Mouse (Mus musculus) forebrain, embryonic 16.5 days (tissue): ENCODE measurements around the gene Ptk7. TPM values are rescaled to one million over a fixed set of nuclear protein-coding genes. Genes with fewer than 3 reads are reported as not detected.

Source experiments
- ATAC-seq: fragments of 200-750 bp; cut with Nextera tagmentation; 2 replicates; pipeline ENCODE4 v1.8.0; 2017; ENCODE audit warnings: mild to moderate bottlenecking, moderate library complexity
- H3K27ac ChIP-seq: fragments of 300-500 bp; sonication (generic); 2 replicates; pipeline ENCODE4 v1.5.1; 2014; ENCODE audit warnings: low read length, control low read depth
- H3K27me3 ChIP-seq: fragments of 300-500 bp; sonication (generic); replicated peaks from 2 replicates; pipeline ENCODE4 v1.6.1; 2014; ENCODE audit warnings: low read length; ENCODE audit not compliant: control insufficient read depth, insufficient read depth
- H3K36me3 ChIP-seq: fragments of 300-500 bp; sonication (generic); 2 replicates; pipeline ENCODE4 v1.6.1; 2014; ENCODE audit not compliant: control insufficient read depth, insufficient read depth
- H3K4me1 ChIP-seq: fragments of 300-500 bp; sonication (generic); replicated peaks from 2 replicates; pipeline ENCODE4 v1.6.1; 2014; ENCODE audit warnings: low read length; ENCODE audit not compliant: control insufficient read depth, insufficient read depth
- H3K4me2 ChIP-seq: fragments of 300-500 bp; sonication (generic); 2 replicates; pipeline ENCODE4 v1.6.1; 2014; ENCODE audit warnings: mild to moderate bottlenecking, low read length, control low read depth
- H3K4me3 ChIP-seq: fragments of 300-500 bp; sonication (generic); replicated peaks from 2 replicates; pipeline ENCODE4 v1.5.1; 2014; ENCODE audit warnings: mild to moderate bottlenecking, low read length, control low read depth
- H3K9ac ChIP-seq: fragments of 300-500 bp; sonication (generic); replicated peaks from 2 replicates; pipeline ENCODE4 v1.6.1; 2014; ENCODE audit warnings: low read depth, low read length, control low read depth
- H3K9me3 ChIP-seq: fragments of 300-500 bp; sonication (generic); 2 replicates; pipeline ENCODE4 v1.6.1; 2016; ENCODE audit warnings: low read length; ENCODE audit not compliant: control insufficient read depth
- WGBS: fragments of 180-500 bp; shearing (Covaris S2); extraction: QIAGEN DNeasy Blood & Tissue Kit; methylation state at CpG from one replicate; pipeline ENCODE4 v1.1.7; 2014; 5-methylcytosine and 5-hydroxymethylcytosine counted together
- polyA plus RNA-seq: library from polyadenylated mRNA; unstranded; fragments of >200 nt; fragmentation: Nextera tagmentation; extraction: Ambion mirVana; gene quantifications from 2 replicates; pipeline ENCODE4 v1.2.1, GENCODE M21; 2015

Gene Ptk7
- polyA plus RNA-seq, 1 experiment from 2014 or later = 33.9 TPM

DNA sequence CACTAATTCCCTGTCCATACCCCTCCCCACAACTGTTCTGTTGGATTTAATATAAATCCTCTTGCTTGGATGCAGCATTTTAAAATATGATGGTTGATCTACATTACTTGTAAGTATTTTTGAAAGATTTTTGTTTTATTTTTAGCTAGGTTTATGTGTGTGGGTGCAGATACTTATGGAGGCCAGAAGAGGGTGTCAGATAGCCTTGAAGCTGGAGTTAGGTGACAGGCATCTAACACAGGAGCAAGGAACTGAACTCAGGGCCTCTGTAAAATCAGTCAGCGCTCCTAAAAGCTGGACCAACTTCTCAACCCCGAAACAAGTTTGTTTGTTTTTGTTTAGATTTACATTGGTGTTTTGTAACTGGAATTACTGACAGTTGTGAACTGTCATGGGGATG lies 28.7 kb downstream of the Ptk7 start:
- H3K4me2 ChIP-seq = no peak overlapping the region
- WGBS = 84% methylated on average over 2 of the region's 2 CpGs

DNA sequence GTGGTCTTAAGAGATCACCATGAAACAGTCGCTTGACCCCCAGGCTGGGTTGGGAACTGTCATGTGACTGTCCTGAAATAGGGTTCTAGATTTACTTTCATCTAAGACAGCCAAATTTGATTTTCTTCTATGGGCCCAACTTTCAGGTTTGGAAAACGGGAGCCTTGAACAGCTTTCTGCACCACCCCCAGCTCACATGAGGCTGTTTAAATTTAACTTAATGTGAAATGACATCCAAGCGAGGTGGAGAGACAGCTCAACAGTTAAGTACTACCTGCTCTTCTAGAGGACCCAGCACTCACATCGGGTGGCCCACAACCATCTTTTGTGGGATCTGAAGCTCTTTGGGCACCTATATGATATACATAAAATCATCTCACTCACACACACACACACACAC lies 30.3 kb downstream of the Ptk7 start:
- WGBS = 84% methylated on average over 4 of the region's 4 CpGs
- Histone ChIP-seq H3K4me3 (no peak overlapping the region), H3K27ac (no peak overlapping the region), H3K4me2 (no peak overlapping the region), H3K27me3 (no peaks in the 10 kb centered on the region), H3K36me3 (no peaks in the 10 kb centered on the region), H3K9me3 (no peaks in the 10 kb centered on the region), H3K9ac (no peak overlapping the region), H3K4me1 (0 out of 2 replicates have a peak, but pooled peaks cover 3% of the 10 kb centered on the region)
- ATAC-seq = no peak

More for the DNA sequence above, 28.7 kb downstream of the Ptk7 start:
- no peaks in the 10 kb centered on the region for H3K27me3 ChIP-seq
- H3K4me3 ChIP-seq = no peak overlapping the region
- H3K9ac ChIP-seq = no peak overlapping the region
- peaks cover 8% of the 10 kb centered on the region; the same call in 1 of the 2 replicates for H3K4me1 ChIP-seq
- no peak overlapping the region for H3K27ac ChIP-seq
- H3K36me3 ChIP-seq = no peaks in the 10 kb centered on the region
- ATAC-seq = no peak
- H3K9me3 ChIP-seq = no peaks in the 10 kb centered on the region

DNA sequence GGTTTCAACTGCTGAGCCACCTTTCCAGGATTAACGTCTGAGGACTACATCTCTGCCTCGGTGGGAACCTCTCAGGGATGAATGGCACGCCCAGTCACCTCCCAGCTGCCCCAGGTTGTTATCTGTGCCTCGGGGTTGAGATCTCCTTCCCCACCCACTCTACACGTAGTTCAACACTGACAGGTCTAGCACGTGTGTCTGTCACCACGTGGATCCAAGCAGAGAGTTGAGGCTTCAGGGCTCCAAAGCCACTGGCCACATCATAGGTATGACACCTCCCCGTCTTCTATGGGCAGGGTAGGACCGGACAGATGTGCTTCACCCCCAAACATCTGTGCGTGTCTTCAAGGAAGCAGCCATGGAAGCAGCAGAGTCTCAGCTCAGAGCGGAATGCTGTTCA lies 31.3 kb downstream of the Ptk7 start:
- no peak overlapping the region for H3K9ac ChIP-seq
- no peak overlapping the region for H3K27ac ChIP-seq
- no peak overlapping the region for H3K4me2 ChIP-seq
- ATAC-seq = no peak
- WGBS = 96% methylated on average over 11 of the region's 11 CpGs
- no peak overlapping the region for H3K4me3 ChIP-seq
- H3K9me3 ChIP-seq = no peaks in the 10 kb centered on the region
- H3K4me1 ChIP-seq = peaks cover 4% of the 10 kb centered on the region
- no peaks in the 10 kb centered on the region for H3K36me3 ChIP-seq
- H3K27me3 ChIP-seq = no peaks in the 10 kb centered on the region

DNA sequence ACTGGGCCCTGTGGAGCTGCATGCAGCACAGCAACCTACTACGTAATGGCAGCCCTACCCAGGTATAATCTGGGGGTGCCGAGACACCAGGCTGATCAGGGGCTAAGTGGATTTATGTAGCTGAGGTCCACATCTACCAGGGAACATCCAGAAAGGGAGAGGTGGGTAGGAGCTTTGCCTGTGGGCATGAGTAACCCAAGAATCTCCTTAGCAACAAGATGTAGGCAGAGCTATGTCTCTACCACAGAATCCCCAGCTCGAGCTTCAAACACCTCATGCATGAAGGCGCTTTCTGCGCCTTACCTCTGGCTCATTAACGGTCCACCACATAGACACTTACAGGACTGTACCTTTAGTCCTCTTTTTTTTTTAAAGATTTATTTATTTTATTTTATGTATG lies 34.0 kb downstream of the Ptk7 start:
- no peak overlapping the region for H3K9ac ChIP-seq
- peaks cover 7% of the 10 kb centered on the region for H3K4me1 ChIP-seq
- no peaks in the 10 kb centered on the region for H3K27me3 ChIP-seq
- H3K36me3 ChIP-seq = no peaks in the 10 kb centered on the region
- no peak overlapping the region for H3K27ac ChIP-seq
- WGBS = 86% methylated on average over 6 of the region's 6 CpGs
- H3K9me3 ChIP-seq = no peaks in the 10 kb centered on the region
- H3K4me2 ChIP-seq = no peak overlapping the region
- ATAC-seq = no peak
- H3K4me3 ChIP-seq = no peak overlapping the region

DNA sequence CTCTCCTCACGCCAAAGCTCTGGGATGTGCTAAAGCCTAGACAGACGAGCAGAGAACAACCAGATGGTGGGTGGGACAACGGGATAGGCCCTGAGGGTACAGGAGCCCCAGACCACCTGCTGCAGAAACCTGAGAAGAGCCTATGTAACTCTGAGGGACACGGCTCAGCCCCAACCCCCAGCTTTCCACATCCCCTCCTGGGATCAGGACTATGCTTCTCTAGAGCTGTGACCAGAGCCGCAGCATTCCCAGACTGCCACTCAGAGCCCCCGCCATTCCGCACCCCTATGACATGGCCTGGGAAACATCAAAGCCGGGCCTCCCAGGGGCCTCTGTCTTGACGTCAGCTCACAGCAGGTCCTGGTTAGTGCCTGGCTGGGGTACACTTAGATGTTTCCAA lies 34.7 kb downstream of the Ptk7 start:
- Histone ChIP-seq H3K4me2 (no peak overlapping the region), H3K4me3 (no peak overlapping the region), H3K4me1 (peaks cover 7% of the 10 kb centered on the region), H3K36me3 (0 out of 2 replicates have a peak, but pooled peaks cover 2% of the 10 kb centered on the region), H3K9ac (no peak overlapping the region), H3K27me3 (no peaks in the 10 kb centered on the region), H3K27ac (no peak overlapping the region), H3K9me3 (no peaks in the 10 kb centered on the region)
- 0 out of 2 replicates have a peak, but pooled peaks have one; percentile 18 for ATAC-seq
- 50% methylated on average over 9 of the region's 9 CpGs for WGBS

DNA sequence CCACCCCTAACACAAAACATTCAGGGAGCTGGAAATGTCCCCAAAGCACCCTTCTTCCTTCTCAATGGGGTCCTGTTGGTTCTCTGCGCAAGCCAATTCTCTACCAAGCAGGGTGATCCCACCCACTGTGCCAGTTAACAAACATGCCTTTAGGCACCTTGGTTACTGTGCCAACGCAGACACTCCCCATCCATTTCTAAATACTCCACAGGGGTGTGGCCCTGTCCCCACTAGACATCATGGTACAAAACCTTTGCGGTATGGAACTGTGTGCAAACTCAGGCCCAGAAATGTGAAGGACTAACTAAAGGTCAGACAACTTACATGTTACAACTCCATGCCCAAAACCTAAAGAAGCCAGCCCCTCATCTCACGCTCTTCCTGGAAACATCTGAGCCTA lies 36.2 kb downstream of the Ptk7 start:
- no peaks in the 10 kb centered on the region for H3K27me3 ChIP-seq
- H3K4me2 ChIP-seq = no peak overlapping the region
- ATAC-seq = no peak
- no peak overlapping the region for H3K9ac ChIP-seq
- no peak overlapping the region for H3K4me3 ChIP-seq
- peaks cover 7% of the 10 kb centered on the region for H3K4me1 ChIP-seq
- H3K36me3 ChIP-seq = 0 out of 2 replicates have a peak, but pooled peaks cover 6% of the 10 kb centered on the region
- 86% methylated on average over 4 of the region's 4 CpGs for WGBS
- H3K27ac ChIP-seq = no peak overlapping the region
- no peaks in the 10 kb centered on the region for H3K9me3 ChIP-seq

DNA sequence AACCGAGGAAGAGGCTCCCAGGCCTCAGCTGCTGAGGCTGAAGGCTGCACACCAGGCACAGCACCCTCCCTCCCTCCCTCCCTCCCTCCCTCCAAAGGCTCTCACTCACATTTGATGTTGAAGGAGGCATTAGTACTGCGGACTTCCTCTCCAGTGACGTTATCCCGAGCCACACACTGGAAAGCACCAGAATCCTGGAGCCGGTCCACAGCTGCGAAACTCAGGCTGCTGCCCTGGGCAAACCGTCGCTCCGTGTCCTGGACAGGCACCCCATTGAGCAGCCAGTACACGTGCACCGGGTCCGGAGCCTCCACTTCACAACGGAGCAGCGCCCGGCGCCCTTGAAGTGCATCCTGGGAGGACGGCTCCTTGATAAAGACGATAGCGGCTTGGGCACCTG lies 37.9 kb downstream of the Ptk7 start:
- Histone ChIP-seq H3K36me3 (peaks cover 10% of the 10 kb centered on the region; the same call in 1 of the 2 replicates), H3K4me1 (peaks cover 7% of the 10 kb centered on the region), H3K27me3 (no peaks in the 10 kb centered on the region), H3K9ac (no peak overlapping the region), H3K27ac (no peak overlapping the region), H3K4me3 (no peak overlapping the region), H3K4me2 (no peak overlapping the region), H3K9me3 (no peaks in the 10 kb centered on the region)
- ATAC-seq = no peak
- 86% methylated on average over 19 of the region's 19 CpGs for WGBS

DNA sequence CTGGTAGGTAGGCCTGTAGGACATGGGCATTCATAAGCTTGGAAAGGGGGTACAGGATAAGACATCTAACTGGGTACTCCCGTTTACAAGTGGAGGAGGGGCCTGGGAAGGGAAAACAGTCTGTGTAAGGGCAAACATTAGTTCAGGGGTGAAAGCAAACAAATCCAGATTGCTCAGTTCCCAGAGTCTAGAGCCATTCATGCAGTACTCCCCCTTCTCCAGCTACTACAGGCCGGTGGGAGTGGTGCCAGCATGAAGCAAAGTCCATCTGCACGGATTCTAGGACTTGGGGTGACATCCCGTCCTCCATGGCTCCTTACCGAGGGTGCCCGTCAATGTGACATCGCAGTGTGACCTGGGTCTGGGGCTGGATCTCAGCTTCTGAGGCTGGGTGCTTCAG lies 38.9 kb downstream of the Ptk7 start:
- Histone ChIP-seq H3K9me3 (no peaks in the 10 kb centered on the region), H3K27me3 (no peaks in the 10 kb centered on the region), H3K4me3 (no peak overlapping the region), H3K4me2 (no peak overlapping the region), H3K36me3 (peaks cover 12% of the 10 kb centered on the region; the same call in 1 of the 2 replicates), H3K9ac (no peak overlapping the region), H3K4me1 (peaks cover 7% of the 10 kb centered on the region), H3K27ac (no peak overlapping the region)
- 91% methylated on average over 7 of the region's 7 CpGs for WGBS
- ATAC-seq = no peak

DNA sequence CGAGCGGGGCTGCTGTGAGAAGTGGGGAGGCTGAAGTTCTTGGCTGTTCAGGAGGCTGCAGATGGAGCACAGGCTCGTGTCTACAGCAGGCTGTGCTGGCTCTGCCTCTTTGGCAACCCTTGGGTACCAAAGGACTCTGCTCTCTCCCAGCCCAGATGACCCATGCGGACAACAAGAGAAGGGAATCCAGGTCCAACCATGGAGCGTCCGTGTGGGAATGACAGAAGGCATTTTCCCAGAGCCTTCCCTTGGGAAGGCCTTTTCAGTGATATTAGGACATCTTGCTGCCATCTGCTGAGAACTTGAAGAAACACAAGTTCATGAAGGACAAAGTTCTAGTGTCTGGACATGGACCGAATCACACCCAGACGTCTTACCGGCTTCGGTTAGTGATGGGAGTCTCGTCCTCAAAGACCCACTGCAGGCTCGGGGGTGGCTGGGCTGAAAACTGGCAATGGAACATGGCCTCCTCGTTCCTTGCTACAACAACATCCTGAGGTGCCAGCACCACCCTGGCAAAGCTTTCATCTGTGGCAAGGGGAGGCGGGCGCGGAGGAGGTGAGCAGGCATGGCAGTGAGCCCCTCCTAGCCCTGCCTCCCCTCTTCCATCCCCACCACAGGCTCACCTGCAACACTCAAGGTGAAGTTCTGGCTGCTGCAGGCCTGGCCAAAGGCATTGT lies 39.5 kb downstream of the Ptk7 start:
- peaks cover 4% of the 10 kb centered on the region for H3K4me1 ChIP-seq
- H3K4me3 ChIP-seq = no peak overlapping the region
- no peak overlapping the region for H3K9ac ChIP-seq
- H3K9me3 ChIP-seq = no peaks in the 10 kb centered on the region
- 90% methylated on average over 16 of the region's 16 CpGs for WGBS
- ATAC-seq = no peak
- H3K36me3 ChIP-seq = peaks cover 12% of the 10 kb centered on the region; the same call in 1 of the 2 replicates
- H3K27ac ChIP-seq = no peak overlapping the region
- no peaks in the 10 kb centered on the region for H3K27me3 ChIP-seq
- no peak overlapping the region for H3K4me2 ChIP-seq
